In genomic region chr16:7039404-7040367, GRCm38 (mm10) we compare ENCODE assay signal across 9 mouse cellular contexts.
DNase-seq lines count a peak whose midpoint lies in the region; ATAC-seq and TF ChIP-seq lines count a peak whose summit lies in the region.
"Had no signal": no experiment of that assay in that cellular context is flagged by ENCODE, and none has a peak within 500 bp of the region (broad histone marks: within the 10 kb centered on the region; RNA-seq: fewer than 3 reads in every experiment).

No protein-coding gene starts in this region.

- under 1% methylated on average over 27 of the region's 30 CpGs for WGBS in kidney, embryonic 14.5 days
- WGBS in forebrain, postnatal 0 days: 3% methylated on average over 29 of the region's 30 CpGs
- 1% methylated on average over 29 of the region's 30 CpGs for WGBS in midbrain, embryonic 10.5 days

- no peak for TF ChIP-seq CTCF in forebrain, postnatal 0 days (IDR thresholded peaks at IDR 0.05; ENCODE audit: low read depth)

- peaks cover 12% of the 10 kb centered on the region; the same call in 1 of the 2 replicates for H3K27me3 ChIP-seq in kidney, embryonic 14.5 days (ENCODE audit: control insufficient read depth, insufficient read depth, low read length)
- H3K27me3 ChIP-seq in forebrain, postnatal 0 days (ENCODE audit: insufficient read depth, low read length): no peaks in the 10 kb centered on the region
- peaks cover 77% of the 10 kb centered on the region for H3K27me3 ChIP-seq in midbrain, embryonic 10.5 days (ENCODE audit: low read depth, poor library complexity, severe bottlenecking)
- H3K27me3 ChIP-seq: Patski had no signal

- H3K4me1 ChIP-seq in kidney, embryonic 14.5 days (ENCODE audit: control insufficient read depth, insufficient read depth, low read length): 0 out of 2 replicates have a peak, but pooled peaks cover 5% of the 10 kb centered on the region
- H3K4me1 ChIP-seq in forebrain, postnatal 0 days (ENCODE audit: insufficient read depth): peaks cover 4% of the 10 kb centered on the region
- peaks cover 26% of the 10 kb centered on the region for H3K4me1 ChIP-seq in midbrain, embryonic 10.5 days

- H3K36me3 ChIP-seq in kidney, embryonic 14.5 days (ENCODE audit: control insufficient read depth, insufficient read depth, low read length): no peaks in the 10 kb centered on the region
- H3K36me3 ChIP-seq in forebrain, postnatal 0 days (ENCODE audit: insufficient read depth): no peaks in the 10 kb centered on the region
- no peaks in the 10 kb centered on the region for H3K36me3 ChIP-seq in midbrain, embryonic 10.5 days

- no peaks in the 10 kb centered on the region for H3K9me3 ChIP-seq in kidney, embryonic 14.5 days (ENCODE audit: control insufficient read depth, low read length)
- no peaks in the 10 kb centered on the region for H3K9me3 ChIP-seq in forebrain, postnatal 0 days (ENCODE audit: low read length)
- H3K9me3 ChIP-seq in midbrain, embryonic 10.5 days (replicated peaks): no peaks in the 10 kb centered on the region

- H3K4me2 ChIP-seq in kidney, embryonic 14.5 days (replicated peaks; ENCODE audit: low read depth, low read length): peak overlapping the region; percentile 49
- peak overlapping the region; percentile 57 for H3K4me2 ChIP-seq in forebrain, postnatal 0 days (ENCODE audit: low read depth)

- H3K9ac ChIP-seq in kidney, embryonic 14.5 days (ENCODE audit: low read depth, low read length): peak overlapping the region; percentile 42; the same call in 1 of the 2 replicates
- H3K9ac ChIP-seq in forebrain, postnatal 0 days: peak overlapping the region; percentile 41

- DNase-seq in kidney, adult 8-10 months: no peak
- DNase-seq in brain, adult 2 months (ENCODE audit: low read depth, low spot score): peak; percentile 80
- peak; percentile 48 for DNase-seq in forebrain, postnatal 0 days
- DNase-seq in midbrain, embryonic 10.5 days (ENCODE audit: low spot score): peak; percentile 44
- DNase-seq in thymus, postnatal 10 days (ENCODE audit: low spot score in 2 of 2): no peak
- DNase-seq in kidney, adult 9 months: no peak

- peak; percentile 45; the same call in 1 of the 2 replicates for ATAC-seq in kidney, embryonic 14.5 days (ENCODE audit: low FRiP score, low TSS enrichment)
- peak; percentile 71; the same call in 1 of the 2 replicates for ATAC-seq in forebrain, postnatal 0 days
- ATAC-seq in monocyte, adult 5-6 weeks (replicated peaks; ENCODE audit: insufficient number of reproducible peaks, low FRiP score, low TSS enrichment, poor library complexity, severe bottlenecking): no peak
- ATAC-seq: Patski had no signal

- peak overlapping the region; percentile 38 for H3K4me3 ChIP-seq in kidney, embryonic 14.5 days (ENCODE audit: low read length)
- peak overlapping the region; percentile 39 for H3K4me3 ChIP-seq in forebrain, postnatal 0 days (ENCODE audit: low read depth, low read length)
- peak overlapping the region; percentile 57 for H3K4me3 ChIP-seq in midbrain, embryonic 10.5 days

- H3K27ac ChIP-seq in kidney, embryonic 14.5 days (ENCODE audit: low read depth, low read length): no peak overlapping the region
- H3K27ac ChIP-seq in forebrain, postnatal 0 days (ENCODE audit: low read depth, low read length): peak overlapping the region; percentile 35; the same call in 1 of the 2 replicates
- peak overlapping the region; percentile 46; the same call in 1 of the 2 replicates for H3K27ac ChIP-seq in midbrain, embryonic 10.5 days (replicated peaks)

Comparison
In these comparisons a context has a peak if more than half of its experiments do, and no peak if none do; other contexts are left out.
1. DNase-seq: peak in brain, adult 2 months (single experiment), forebrain, postnatal 0 days (single experiment) and midbrain, embryonic 10.5 days (single experiment); none in kidney, adult 8-10 months (0 of 2), thymus, postnatal 10 days (0 of 2) and kidney, adult 9 months (single experiment).
2. Peak in every context shown above with its lines, with median percentiles within 50 percentile points of each other: H3K4me3 ChIP-seq.